Mouse (Mus musculus): ENCODE results near the gene Bphl.

Gene Bphl

DNA sequence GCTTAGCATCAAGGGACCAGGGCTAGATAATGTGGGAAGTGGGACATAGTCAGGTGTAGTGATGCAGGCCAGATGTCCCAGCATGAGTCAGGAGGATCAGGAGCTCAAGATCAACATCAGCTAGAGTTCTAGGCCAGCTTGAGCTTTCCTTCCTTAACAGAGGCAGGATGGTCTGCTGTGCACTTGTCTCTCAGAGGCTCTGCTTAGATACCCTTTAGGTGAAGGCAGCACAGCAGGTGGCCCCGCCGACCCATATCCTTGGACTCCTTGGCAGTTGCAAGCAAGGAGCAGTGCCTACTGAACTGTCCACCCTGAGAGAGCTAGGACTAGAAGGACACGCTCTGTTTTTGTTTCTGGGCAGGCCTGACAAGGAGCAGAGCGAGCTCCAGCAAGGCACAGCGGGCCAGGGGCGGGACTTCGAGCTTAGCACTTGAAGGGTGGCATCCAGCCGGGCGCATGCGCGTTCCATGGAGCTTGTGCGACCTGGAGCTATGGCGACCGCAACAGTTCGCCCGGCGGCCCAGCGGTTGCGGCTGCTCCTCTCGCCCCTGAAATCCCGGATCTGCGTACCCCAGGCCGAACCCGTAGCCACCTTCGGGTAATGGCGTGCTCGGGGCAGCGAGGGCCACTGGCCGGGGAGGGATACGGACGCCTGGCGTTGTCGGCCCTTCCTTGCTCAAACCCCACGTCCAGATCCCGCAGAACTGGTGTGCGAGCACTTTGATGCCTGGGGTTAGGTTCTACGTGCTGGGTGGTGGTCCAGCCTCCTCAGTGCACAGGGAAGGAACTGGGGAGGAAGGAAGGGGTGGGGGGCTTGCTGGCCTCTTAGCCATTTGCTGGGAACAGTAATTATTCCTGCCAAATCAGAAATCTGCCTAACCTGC lies at the start of gene Bphl:
TSS of gene Bphl (plus strand) at position 426 of the 884 bp plus-strand sequence.
- DNase-seq (ENCODE audit: low spot score), result peak; percentile 94

DNA sequence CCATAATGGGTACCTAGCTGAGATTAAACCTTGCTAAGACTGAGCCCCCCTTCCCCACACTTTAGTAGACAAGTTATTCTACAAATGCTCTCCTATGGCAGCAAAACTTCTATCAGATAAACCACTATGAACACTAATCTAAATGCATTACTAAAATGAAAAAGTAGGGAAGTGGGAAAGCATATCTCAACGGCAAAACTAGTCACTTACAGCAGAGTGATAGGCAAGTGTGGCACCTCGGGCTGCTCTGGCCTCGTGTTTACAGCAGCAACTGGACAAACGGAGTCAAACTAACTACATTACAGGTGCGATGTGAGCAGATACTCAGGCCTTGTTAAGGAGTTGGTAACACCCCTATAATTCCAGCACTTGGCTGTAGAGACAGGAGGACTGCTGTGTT lies 47.8 kb upstream of the Bphl start:
- DNase-seq (ENCODE audit: low spot score), result no peak

DNA sequence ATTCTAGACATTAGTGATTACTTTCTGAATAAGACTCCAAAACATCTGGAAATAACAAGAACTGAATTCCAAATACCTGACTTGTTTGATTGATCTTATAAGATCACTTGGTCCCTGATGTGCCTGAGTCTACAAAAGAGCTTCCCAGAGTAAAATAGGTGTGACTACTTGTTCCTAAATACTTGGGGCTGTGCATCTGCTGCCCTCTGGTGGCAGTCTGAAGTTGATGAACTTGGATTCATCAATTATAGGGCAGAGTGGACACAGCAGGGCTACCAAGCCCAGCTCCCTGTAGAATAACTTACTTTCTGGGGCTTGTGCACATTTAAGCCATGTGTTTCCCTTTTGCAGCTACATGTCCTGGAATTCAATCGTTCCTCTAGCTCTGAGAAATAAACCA lies 42.2 kb upstream of the Bphl start:
- peak; percentile 64 for DNase-seq (ENCODE audit: low spot score)

DNA sequence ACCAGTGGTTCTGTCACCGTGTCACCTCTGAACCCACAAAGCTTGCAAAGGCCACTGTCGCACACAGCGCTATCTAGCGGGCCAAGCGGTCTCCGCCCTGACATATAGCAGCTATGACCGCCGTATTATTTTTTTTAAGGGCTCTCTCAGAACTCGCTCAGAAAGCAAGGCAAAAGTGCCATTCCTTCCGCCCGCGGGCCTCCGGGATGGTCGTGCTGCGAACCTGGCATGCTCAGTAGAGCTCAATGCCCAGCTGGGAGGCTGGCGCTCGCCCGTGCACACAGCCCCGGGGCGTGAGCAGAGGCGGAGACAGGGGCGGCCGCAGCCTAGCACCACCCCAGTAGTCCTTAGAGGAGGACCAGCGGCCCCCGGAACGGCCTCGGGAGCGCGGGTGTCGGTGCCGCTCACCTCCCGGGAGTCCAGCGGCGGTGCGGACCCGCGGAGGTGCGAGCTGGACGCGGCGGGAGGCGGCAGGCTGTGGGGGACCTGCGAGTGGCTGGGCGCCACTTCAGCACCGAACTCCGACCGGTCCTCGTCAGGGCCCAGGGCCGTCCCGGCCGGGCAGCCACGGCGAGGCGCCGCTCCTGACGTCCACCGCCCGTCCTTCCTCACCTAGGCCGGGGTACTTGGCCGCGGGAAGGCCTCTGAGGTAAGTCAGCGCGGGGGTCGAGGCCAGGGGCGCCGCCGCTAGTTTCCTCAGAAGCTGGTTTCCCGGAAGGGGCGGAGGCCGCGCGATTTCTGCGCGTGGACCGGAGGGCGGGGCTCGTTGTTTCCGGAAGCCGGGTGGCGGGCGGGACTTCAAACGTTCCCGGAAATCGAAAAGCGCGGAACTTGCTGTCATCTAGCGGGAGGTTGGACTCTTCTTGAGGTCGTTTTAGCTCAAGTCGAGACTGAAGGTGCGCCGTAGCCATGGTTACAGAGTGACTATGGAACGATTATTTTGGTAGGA lies 35.1 kb upstream of the Bphl start, which contains the start of the genes Ripk1 and Serpinb6a:
TSS of gene Ripk1 (plus strand) at position 306 of the 949 bp plus-strand sequence.
TSS of gene Serpinb6a (minus strand) at position 737 of the 949 bp plus-strand sequence.
- peak; percentile 90 for DNase-seq (ENCODE audit: low spot score)

DNA sequence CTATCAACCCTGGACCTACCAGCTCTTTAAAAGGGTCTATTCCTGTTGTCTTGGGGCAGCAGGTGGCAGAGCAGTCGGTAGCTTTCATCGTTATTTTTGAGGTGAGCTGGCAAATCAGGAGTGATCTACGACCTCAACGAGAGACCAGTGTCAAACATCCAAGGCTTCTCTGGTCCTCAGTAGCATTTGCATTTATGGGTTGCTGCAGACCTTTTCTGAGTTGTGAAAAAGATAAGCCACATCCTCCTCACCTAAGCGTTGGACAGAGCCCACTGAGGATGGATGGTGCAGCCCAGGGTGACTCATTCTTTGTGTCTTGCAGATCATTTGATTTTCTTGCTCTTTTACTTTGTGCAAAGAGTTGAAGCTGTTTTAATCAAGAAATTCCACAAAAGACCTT lies 34.3 kb upstream of the Bphl start:
- DNase-seq (ENCODE audit: low spot score), result no peak

DNA sequence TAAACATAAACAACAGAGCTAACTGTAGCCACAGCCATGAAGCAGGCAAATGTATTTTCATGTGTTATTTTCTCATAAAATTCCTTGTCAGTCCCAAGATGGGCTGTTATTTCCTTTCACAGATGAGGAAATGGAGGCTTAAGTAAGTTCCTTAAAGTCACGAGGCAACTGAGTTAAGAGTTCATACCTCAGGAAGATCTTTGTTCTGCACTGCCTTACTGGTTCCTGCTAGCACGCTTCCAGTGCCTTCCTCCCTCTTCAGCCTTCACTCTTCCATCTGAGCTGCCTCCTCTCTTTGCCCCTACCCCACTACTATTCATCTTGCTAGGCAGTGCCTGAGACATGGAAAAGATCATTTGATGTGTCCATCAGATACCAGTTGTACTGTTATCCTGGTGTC lies 30.2 kb upstream of the Bphl start:
- DNase-seq (ENCODE audit: low spot score), result no peak

DNA sequence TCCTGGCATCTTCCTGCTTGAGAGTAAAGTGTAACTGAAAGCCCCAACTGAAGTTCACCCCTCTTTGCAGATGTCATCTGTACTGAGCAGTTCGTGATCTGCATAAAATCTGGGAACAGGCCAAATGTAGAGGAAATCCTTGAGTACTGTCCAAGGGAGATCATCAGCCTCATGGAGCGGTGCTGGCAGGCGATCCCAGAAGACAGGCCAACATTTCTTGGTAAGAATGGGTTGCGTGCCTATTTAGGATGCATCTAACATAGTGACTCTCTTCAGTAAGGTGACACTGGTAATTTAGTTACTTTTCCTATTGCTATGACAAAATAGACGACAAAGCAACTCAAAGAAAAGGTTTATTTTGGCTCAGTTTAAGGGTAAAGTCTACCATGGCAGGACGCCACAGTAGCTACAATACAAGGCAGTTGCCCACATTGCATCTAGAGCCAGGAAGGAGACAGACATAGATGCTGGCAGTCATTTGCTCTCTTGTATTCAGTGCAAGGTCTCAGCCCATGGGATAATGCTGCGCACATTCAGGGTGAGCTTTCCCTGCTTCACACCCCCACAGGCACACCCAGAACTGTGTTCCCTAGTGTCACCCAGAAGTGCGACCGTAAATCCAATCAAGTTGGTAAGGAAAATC lies 20.3 kb upstream of the Bphl start:
- DNase-seq (ENCODE audit: low spot score), result no peak

DNA sequence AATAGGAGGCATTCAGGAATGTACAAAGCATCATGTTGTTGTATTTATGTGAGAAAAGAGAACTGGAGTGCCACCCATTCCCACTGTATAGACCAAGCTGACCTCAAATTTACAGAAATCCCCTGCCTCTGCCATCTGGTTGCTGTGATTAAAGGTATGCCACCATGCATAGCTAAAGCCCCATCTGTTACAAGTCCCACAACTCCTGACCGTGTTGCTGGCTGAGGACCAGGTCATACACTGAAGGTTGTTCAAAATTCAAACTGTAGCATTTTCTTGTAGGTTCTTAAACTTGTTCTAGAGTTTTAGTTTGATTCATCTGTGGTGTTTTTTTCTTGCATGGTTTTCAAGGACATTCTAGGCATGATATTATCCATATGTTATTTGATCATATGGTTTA lies 18.9 kb upstream of the Bphl start:
- no peak for DNase-seq (ENCODE audit: low spot score)

DNA sequence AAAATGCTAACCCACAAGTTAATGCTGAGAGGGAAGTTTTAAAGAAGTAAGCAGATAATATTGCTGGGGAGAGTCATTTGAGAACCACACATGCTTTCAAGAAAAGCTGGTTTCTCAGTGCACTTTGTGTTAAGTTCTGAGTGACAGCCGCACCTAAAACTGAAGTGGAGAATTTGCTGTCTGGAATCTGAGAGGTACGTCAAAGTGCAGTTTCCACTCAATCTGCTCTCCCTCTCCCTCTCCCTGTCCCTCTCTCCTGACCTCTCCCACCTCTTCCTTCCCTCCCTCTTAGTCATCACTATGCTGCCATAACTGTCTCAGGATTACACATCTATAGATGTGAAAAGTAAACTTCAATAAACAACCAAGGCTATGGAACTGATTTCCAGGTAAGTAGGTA lies 15.4 kb upstream of the Bphl start:
- no peak for DNase-seq (ENCODE audit: low spot score)

DNA sequence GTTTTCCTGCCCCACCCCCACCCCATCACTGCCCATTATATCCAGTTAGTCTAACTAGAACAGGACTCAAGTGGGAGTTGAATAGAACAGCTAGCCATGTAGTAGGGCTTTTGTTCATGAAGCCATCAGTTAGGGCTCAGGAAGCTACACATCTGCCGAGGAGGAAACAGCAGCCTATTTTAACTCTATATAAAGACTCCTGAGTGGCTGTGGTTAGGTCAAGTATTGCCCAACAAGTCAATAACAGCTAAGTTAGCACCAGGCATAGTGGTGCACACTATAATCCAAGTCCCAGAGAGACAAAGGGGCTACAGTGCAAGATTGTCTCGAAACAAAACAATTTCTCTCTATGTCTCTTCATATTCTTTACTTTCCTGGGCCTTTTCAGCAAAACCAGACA lies 5.4 kb upstream of the Bphl start:
- no peak for DNase-seq (ENCODE audit: low spot score)

DNA sequence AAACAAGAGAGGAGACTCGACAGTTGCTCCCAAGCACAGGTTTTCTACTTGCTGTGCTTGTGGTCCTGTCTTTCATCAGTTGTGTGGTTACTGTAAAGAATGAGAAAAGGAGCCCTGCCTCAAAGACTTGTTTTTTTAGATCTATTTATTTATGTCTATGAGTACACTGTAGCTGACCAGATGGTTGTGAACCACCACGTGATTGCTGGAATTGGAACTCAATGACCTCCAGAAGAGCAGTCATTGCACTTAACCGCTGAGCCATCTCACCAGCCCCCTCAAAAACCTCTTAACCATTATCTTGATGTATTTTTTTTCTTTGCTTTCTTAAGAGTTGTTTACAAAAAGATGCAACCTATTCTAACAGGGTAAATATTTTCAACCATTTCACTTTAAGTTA lies 2.0 kb upstream of the Bphl start:
- DNase-seq (ENCODE audit: low spot score), result no peak

DNA sequence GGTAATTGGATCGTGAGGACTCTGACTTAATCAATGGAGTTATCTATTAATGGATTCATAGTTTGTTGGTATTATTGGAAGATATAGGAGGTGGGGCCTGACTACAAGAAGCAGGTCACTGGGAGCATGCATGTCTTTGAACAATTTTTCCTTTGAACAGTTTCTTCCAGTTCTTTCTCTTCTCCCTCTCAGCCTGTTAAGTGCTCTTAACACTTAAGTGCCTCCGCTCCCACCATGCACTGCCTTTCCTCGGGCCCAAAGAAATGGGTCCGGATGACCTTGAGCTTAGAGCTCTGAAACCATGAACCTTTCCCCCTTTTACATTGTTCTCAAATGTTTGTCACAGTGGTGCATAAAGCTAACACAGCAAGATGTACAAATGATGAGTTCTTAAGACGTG lies 671 bp upstream of the Bphl start:
- no peak for DNase-seq (ENCODE audit: low spot score)

DNA sequence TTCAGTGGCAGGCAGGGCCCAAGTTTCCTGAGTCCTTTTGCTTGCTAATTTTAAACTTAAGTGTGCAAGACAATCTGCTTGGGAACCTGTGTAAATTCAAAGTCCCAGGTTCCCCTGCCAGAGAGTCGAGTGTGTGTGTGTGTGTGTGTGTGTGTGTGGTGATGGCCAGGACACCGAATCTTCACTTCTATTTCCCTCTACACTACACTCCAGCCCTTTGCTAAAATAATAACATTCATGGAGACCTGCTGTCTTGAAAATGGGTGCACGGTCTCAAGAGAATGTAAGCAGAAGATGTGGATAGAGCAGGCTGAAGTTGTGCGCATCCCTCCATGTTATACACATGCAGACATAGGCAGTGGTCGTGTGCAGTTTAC lies 647 bp downstream of the Bphl start:
- no peak for DNase-seq (ENCODE audit: low spot score)

DNA sequence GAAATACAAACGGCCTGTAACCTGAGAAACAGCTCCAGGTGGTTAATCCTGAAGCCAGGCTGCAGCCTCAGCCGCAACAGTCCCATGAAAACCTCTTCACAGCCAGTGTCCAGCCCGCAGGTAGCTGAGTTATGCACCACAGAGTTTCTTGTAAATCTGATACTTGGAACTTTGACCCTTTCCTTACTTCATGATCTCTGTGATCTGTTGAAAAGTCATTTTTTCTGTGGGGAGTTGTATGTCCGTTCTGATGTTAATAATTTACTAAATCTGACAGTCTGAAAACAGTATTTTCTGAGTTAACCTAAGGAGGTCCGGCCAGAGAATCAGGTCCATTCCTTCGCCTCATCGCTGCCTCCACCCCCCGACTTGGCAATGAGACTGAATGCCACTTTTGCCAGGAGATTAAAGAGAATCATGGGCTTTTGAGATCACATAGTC lies 1.5 kb downstream of the Bphl start:
- no peak for DNase-seq (ENCODE audit: low spot score)

DNA sequence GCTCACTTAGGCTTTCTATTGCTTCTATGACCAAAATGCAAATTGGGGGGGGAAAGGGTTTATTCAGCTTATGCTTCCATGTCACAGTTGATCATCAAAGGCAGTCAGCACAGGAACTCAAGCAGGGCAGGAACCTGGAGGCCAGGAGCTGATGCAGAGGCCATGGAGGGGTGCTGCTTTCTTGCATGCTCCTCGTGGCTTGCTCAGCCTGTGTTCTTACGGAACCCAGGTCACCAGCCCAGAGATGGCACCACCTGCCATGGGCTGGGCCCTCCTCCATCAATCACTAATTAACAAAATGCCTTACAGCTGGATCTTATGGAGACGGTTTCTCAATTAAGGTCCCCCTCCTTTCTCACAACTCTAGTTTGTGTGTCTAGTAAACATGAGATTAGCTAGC lies 2.7 kb downstream of the Bphl start:
- DNase-seq (ENCODE audit: low spot score), result no peak

DNA sequence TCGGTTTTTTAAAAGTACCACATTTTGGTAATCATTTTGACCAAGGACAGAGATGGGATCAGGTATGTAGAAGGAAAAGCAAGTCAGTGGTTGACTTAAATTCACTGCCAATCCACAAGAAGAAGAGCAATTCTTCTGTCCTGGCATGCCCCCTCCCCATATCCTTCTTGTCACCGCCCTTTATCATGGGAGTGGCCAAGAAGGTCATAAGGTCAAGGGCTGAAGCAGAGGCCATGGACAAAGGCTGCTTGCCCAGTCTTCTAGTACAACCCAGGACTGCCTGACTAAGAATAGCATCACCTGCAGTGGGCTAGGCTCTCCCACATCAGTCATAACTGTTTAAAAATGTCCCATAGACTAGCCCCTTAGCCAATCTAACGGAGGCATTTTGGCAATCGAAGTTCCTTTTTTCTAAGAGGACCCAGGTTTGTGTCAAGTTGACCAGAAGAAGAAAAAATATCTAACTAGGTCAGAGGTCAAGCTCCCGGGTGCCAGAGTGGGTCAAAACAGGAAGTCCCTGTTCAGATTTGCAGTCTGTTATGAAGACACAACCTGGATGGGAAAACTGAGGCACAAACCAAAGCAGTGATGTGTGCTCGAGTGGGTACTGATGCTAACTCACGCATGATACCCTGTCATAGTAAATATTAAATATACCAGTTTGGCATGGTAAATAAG lies 6.5 kb downstream of the Bphl start:
- no peak for DNase-seq (ENCODE audit: low spot score)

DNA sequence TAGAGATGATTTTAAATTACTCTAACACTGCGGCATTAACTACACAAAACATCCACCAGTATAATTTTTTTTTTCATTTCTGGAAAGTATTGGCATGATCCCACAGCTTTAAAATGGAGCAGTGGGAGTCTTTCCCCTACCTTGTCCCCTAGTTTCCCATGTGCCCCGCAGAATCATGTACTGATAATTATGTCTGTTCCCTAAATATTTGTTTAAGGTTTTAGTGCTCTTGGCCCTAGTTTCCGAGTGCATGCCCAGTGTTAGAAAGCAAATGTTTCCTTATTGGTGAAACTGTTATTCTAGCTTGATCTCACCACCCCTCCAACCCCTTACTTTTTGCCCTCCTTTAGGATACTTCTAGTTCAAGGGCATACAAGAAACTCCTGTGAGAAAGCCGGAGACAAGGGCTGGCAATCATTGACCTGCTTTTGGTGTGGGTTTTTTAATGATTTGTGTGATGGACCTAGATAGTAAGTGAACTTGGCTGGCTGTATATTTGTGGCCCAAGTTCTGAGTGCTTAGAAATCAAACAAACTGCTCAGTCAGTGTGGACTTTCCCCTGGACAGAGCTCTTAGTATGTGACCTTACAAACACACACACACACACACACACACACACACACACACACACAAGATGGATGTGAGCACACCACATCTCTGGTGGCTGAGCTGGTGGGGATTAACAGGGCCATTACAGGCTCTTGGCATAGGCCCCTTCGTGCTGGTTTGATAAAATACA lies 8.3 kb downstream of the Bphl start:
- no peak for DNase-seq (ENCODE audit: low spot score)

DNA sequence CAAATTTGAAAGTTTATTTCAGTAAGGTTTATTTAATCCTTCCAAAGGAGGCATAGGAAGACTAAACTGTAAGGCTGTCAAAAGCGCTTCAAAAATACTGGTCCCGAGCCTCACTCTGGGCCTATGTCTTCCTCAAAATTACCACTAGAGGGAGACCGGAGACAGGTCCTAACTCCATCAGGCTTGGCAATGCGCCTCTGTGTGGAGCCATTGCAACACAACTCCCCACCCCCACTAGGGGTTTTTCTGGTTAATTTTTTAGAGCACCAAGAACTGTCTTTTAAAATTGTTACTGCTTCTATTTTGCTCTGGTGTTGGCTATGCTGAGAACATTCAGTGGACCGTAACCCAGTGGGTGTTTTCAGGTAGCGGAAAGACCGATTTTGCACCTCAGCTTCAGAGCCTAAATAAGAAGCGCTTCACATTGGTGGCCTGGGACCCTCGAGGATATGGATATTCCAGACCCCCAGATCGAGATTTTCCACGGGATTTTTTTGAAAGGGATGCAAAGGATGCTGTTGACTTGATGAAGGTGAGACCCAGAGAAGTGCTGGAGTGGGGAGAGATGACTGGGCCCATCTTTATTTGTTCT lies 9.1 kb downstream of the Bphl start:
- peak; percentile 66 for DNase-seq (ENCODE audit: low spot score)

DNA sequence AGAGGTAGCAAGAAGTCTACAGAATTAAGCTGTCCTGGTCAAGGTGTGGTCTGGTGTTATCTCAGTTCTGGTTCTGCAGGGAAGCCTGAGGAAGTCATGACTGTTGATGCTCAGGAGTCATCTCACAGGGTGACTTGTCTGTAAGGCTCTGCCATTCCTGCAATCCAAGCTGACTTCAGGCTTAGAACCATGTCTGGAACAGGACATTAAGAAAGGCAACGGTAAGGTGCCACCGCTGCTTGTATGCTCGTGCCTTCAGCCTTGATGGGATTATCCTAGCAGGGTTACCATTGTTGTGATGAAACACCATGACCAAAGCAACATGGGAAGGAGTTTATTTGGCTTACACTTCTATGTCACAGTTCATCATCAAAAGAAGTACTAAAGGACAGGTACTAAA lies 10.1 kb downstream of the Bphl start:
- DNase-seq (ENCODE audit: low spot score), result no peak

DNA sequence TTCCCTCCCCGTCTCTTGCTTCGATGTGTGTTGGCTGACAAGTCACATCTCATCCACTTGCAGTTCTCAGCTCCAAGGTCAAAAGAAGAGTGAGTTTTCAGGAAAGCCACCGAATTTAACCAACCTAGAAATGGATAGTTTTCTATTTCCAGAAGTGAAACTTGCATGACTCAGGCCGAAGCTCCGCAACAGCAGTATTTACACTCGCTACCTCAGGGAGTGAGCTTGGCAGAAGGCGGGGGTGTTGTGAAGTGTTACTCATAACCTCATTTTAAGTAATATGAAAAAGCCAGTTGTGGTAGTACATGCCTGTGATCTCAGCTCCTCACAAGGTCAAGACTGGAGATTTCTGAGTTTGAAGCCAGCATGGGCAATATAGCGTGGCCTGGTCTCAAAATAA lies 13.1 kb downstream of the Bphl start:
- DNase-seq (ENCODE audit: low spot score), result no peak

DNA sequence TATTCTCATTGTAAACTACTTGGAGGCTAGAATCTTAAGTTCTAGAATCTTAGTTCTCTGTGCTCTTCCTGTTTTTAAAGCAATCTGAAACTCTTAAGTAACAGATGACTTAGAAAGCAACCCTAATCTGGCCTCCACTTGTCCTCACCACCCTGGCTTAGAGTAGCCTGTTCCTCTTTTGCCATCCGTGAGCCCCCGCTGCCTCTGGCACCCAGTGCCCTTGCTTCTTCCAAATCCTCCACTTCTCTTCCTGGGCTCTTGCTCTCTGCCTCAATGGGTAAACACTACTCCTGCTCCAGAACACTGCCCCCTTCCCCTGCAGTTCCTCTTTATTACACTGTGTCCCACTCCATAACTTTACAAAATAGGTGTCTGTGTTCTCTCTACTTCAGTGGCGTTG lies 14.3 kb downstream of the Bphl start:
- no peak for DNase-seq (ENCODE audit: low spot score)
